Mouse (Mus musculus): ENCODE measurements around the gene Aoah. TPM values are rescaled to one million over a fixed set of nuclear protein-coding genes. Genes with fewer than 3 reads are reported as not detected.

Gene Aoah
- 3.9 TPM for polyA plus RNA-seq (2014; fragmentation: Illumina TruSeq; extraction: RNeasy Lipid Tissue Mini Kit (QIAGEN cat#74804))

GRCm38 (mm10) chr13:20793901-20794300 lies at the start of gene Aoah:
Aoah (plus strand) TSS chr13:20794113.

DNA sequence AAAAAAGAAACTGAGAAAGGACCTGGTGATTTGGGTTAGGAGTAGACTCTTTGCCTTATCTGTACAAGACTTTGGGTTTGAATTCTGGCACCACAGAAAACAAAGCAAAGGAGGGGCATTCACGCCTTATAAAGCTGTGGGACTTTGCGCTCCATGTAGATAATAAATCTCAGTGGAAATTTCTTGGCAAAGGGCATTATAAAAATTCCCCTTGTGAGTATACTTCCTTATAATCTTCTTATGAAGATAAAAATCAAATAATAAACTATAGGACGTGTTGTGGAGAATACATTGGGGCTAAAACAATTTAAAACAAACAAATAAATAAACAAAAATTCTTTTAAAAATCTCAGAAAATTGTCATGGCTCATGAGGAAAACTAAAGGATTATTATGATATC lies 280.9 kb downstream of the Aoah start, which contains the start of gene Olfr1370:
TSS of gene Olfr1370 (minus strand) at position 101 of the 400 bp plus-strand sequence.

